Mouse (Mus musculus) heart, embryonic 14.5 days (tissue): ENCODE results near the gene Frmd8. TPM values are rescaled to one million over a fixed set of nuclear protein-coding genes. Genes with fewer than 3 reads are reported as not detected.
"Not testable (repeated sequence)": the region's sequence is repeated elsewhere in the genome, so short reads cannot be mapped to it uniquely, and the experiment has no call there.

Experiments used
- ATAC-seq: fragments of 200-750 bp; cut with Nextera tagmentation; 2 replicates; pipeline ENCODE4 v1.8.0; 2017; ENCODE audit warnings: low read depth, moderate TSS enrichment; ENCODE audit not compliant: insufficient number of reproducible peaks, insufficient read depth, low FRiP score
- H3K27ac ChIP-seq, 2 experiments: fragments of 200-500 bp in 1 of 2; fragments of 300-500 bp in 1 of 2; sonication (generic) in 1 of 2; replicated peaks in 1 of 2; 2 replicates each; pipeline ENCODE4 v1.5.1; 2012 to 2014; ENCODE audit warnings: low read depth in 2 of 2, low read length in 2 of 2, control low read depth in 1 of 2, mild to moderate bottlenecking in 1 of 2, mixed read lengths in 1 of 2; ENCODE audit not compliant: control insufficient read depth in 1 of 2, insufficient read depth in 1 of 2
- H3K27me3 ChIP-seq: fragments of 300-500 bp; sonication (generic); 2 replicates; pipeline ENCODE4 v1.6.1; 2014; ENCODE audit warnings: mild to moderate bottlenecking, low read length, control low read depth; ENCODE audit not compliant: control insufficient read depth, insufficient read depth
- H3K36me3 ChIP-seq: fragments of 300-500 bp; sonication (generic); 2 replicates; pipeline ENCODE4 v1.6.1; 2014; ENCODE audit warnings: mild to moderate bottlenecking, control low read depth, low read length, mixed read lengths; ENCODE audit not compliant: control insufficient read depth, insufficient read depth
- H3K4me1 ChIP-seq, 2 experiments: fragments of 200-500 bp in 1 of 2; fragments of 300-500 bp in 1 of 2; sonication (generic) in 1 of 2; 2 replicates each; pipeline ENCODE4 v1.6.1; 2012 to 2014; ENCODE audit warnings: low read length in 2 of 2, control low read depth in 1 of 2, mixed read lengths in 1 of 2; ENCODE audit not compliant: control insufficient read depth in 2 of 2, insufficient read depth in 2 of 2
- H3K4me2 ChIP-seq: fragments of 300-500 bp; sonication (generic); 2 replicates; pipeline ENCODE4 v1.6.1; 2014; ENCODE audit warnings: mild to moderate bottlenecking, low read length
- H3K4me3 ChIP-seq, 2 experiments: fragments of 200-500 bp in 1 of 2; fragments of 300-500 bp in 1 of 2; sonication (generic) in 1 of 2; 2 replicates each; pipeline ENCODE4 v1.5.1; 2012 to 2014; ENCODE audit warnings: low read length in 2 of 2, mild to moderate bottlenecking in 2 of 2, control low read depth in 1 of 2, low read depth in 1 of 2, moderate library complexity in 1 of 2; ENCODE audit not compliant: control insufficient read depth in 1 of 2, insufficient read depth in 1 of 2
- H3K9ac ChIP-seq: fragments of 300-500 bp; sonication (generic); 2 replicates; pipeline ENCODE4 v1.6.1; 2014; ENCODE audit warnings: mild to moderate bottlenecking, low read length
- H3K9me3 ChIP-seq: fragments of 300-500 bp; sonication (generic); 2 replicates; pipeline ENCODE4 v1.6.1; 2016; ENCODE audit warnings: low read length, control low read depth; ENCODE audit not compliant: control insufficient read depth
- WGBS: fragments of 180-500 bp; shearing (Covaris S2); extraction: QIAGEN DNeasy Blood & Tissue Kit; methylation state at CpG from one replicate; pipeline ENCODE4 v1.1.7; 2014; 5-methylcytosine and 5-hydroxymethylcytosine counted together
- polyA plus RNA-seq: library from polyadenylated mRNA; unstranded; fragments of >200 nt; fragmentation: Nextera tagmentation; extraction: Ambion mirVana; gene quantifications from 2 replicates; pipeline ENCODE4 v1.2.1, GENCODE M21; 2014

The Frmd8 gene
- polyA plus RNA-seq, 1 experiment from 2014 or later = 18.5 TPM

DNA sequence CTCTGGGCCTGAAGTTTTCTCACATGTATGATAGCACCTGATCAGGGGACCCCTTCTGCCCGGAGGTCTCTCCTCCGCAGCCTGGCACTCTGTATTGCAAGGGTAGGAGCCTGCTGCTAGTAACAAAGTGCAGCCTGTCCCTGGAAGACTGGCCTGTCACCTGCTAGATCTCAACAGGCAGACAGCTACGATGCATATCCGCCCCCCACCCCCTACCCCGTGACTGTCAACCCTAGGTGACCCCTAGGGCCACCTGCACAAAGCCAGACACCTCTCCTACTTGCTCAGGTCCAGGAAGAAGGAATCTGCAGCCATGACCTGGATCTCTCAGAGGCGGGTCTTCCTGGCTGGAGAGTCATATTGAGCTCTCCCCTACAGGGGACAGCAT, 56.5 kb downstream of the Frmd8 start:
- H3K9ac ChIP-seq = 0 out of 2 replicates have a peak overlapping the region, but pooled peaks have one; percentile 71
- no peaks in the 10 kb centered on the region for H3K27me3 ChIP-seq
- H3K4me2 ChIP-seq = no peak overlapping the region; the same call in 1 of the 2 replicates
- no peaks in the 10 kb centered on the region for H3K36me3 ChIP-seq
- H3K4me1 ChIP-seq = peaks cover 25 to 47% of the 10 kb centered on the region in 2 experiments
- H3K4me3 ChIP-seq = no peak overlapping the region
- H3K27ac ChIP-seq = peak overlapping the region in 1 of 2 experiments; percentile 82; a peak in 2 of 4 replicates
- no peaks in the 10 kb centered on the region for H3K9me3 ChIP-seq
- whole genome bisulfite sequencing = 63% methylated on average over 6 of the region's 6 CpGs
- no peak for ATAC-seq

DNA sequence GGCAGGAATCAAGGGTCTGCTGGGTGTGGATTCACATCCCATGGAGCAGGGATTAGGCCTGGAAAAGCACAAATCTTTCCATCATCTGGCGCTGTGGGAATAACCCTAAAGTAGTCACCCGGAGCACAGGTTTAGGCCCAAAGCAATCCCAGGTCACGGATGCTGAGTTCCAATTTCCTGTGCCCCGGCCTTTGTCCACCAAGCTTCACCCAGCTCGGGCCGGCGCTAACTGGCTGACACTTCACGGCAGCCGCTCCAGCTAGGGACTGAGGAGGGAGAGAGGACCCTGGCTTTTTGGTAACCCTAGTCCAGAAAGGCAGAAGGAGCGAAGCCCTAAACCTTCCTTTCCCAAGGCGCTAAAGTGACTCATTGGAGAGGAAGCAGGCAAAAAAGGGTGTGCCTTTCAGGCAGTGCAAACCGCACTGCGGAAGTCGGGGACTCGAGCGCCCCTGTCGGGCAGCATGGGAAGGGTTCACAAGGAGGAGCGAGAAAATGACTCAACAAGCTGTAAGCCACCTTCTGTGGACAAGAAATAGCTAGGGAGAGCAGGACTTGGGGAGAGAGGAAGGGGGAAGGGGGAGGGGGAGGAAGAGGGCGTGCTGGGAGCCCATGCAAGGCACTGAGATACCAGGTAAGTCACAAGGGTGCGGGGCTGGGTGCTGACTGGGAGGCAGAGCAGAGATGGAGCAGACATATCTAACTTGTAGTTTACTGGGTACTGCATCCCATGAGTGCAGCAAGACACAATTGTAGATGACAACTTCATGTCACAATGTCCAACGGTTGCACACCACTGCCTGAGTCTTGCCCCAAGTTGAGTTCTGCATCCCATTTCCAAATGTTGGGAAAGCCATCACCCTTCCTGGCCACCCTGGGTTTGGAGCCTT, 57.1 kb downstream of the Frmd8 start:
- H3K36me3 ChIP-seq = no peaks in the 10 kb centered on the region
- H3K4me2 ChIP-seq = peak overlapping the region; percentile 58
- ATAC-seq = peak; percentile 42; the same call in 1 of the 2 replicates
- H3K9me3 ChIP-seq = no peaks in the 10 kb centered on the region
- H3K4me3 ChIP-seq = peak overlapping the region; percentile 7 to 23; a peak in 3 of 4 replicates
- peak overlapping the region; percentile 71 for H3K9ac ChIP-seq
- H3K27ac ChIP-seq = peak overlapping the region; percentile 80 to 82
- no peaks in the 10 kb centered on the region for H3K27me3 ChIP-seq
- WGBS = 20% methylated on average over 21 of the region's 21 CpGs
- peaks cover 19 to 46% of the 10 kb centered on the region in 2 experiments for H3K4me1 ChIP-seq

DNA sequence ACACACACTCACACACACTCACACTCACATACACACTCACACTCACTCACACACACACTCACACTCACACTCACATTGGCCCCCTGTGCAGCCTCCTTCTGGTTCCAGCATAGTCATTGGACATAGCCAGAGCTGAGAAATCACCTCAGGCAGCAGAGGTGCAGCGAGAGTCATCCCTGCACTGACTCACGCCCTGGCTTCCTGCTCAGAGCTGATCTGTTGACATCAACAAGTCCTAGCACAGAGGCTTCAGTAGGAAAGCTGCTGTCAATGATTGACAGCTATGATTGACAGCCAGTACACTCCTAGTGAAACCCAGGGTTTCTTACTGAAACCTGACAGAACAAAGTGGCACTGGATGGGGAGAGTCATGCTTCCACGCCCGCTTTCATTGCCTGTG, 59.1 kb downstream of the Frmd8 start:
- Histone ChIP-seq H3K36me3 (no peaks in the 10 kb centered on the region), H3K4me3 (no peak overlapping the region), H3K4me1 (peaks cover 25 to 49% of the 10 kb centered on the region in 2 experiments), H3K4me2 (no peak overlapping the region), H3K9ac (no peak overlapping the region), H3K27me3 (no peaks in the 10 kb centered on the region), H3K9me3 (no peaks in the 10 kb centered on the region), H3K27ac (no peak overlapping the region)
- 68% methylated on average over 4 of the region's 4 CpGs for WGBS
- ATAC-seq = no peak

DNA sequence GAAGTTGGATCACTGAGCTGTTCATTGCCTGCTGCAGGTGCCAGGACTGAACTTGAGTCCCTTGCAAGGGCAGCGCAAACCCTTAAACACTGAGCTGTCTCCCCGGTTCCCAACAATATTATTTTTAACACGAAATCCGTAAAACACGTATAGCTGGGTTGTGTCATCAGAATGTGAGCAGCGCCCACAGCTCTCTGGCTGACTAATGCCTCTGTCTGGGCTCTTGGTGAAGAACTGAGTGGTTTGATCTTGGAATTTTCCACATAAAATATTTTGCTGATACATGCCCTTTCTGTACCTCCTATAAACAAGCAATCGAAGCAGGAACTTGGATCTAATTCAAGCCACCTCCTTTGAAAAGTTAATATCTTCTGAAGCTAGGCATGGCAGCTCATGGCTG, 60.1 kb downstream of the Frmd8 start:
- no peak overlapping the region for H3K4me2 ChIP-seq
- no peaks in the 10 kb centered on the region for H3K27me3 ChIP-seq
- H3K36me3 ChIP-seq = no peaks in the 10 kb centered on the region
- 83% methylated on average over 7 of the region's 7 CpGs for WGBS
- H3K27ac ChIP-seq = no peak overlapping the region
- no peak overlapping the region for H3K4me3 ChIP-seq
- peaks cover 35 to 58% of the 10 kb centered on the region in 2 experiments for H3K4me1 ChIP-seq
- ATAC-seq = no peak
- no peak overlapping the region for H3K9ac ChIP-seq
- no peaks in the 10 kb centered on the region for H3K9me3 ChIP-seq

DNA sequence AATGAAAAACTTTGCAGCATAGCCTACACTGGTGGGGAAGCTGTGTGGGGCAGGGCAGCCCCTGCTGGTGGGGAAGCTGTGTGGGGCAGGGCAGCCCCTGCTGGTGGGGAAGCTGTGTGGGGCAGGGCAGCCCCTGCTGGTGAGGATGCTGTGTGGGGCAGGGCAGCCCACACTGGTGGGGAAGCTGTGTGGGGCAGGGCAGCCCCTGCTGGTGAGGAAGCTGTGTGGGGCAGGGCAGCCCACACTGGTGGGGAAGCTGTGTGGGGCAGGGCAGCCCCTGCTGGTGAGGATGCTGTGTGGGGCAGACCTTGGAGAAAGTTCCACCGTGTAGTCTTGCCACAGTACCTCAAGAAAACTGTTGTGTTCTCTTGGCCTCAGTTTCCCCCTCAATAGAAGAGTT, 61.0 kb downstream of the Frmd8 start:
- H3K27ac ChIP-seq, H3K9ac ChIP-seq: not testable (repeated sequence)

DNA sequence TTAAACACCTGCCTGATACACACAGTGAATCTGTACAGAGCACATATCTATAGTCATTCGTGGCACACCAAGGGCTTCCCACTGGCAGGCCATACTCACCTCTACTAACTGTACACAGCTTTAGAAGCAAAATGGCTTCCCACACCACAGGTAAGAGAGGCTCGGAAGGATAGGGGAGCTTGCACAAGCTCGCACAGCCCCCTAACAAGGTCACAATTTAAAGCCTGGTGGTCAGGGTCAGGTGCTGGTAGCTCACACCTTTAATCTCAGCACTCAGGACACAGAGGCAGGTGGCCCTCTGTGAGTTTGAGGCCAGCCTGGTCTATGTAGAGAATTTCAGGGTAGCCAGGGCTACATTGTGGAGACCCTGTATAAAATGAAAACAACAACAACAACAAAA, 61.5 kb downstream of the Frmd8 start:
- Histone ChIP-seq H3K27ac (0 out of 4 replicates have a peak overlapping the region, but pooled peaks of 1 of the 2 experiments have one; percentile 98), H3K36me3 (no peaks in the 10 kb centered on the region)
- 92% methylated on average over 3 of the region's 3 CpGs for WGBS

More for the DNA sequence above, 61.0 kb downstream of the Frmd8 start:
- 41% methylated on average over 1 of the region's 1 CpGs for WGBS
- H3K27me3 ChIP-seq, H3K9me3 ChIP-seq, H3K4me2 ChIP-seq, H3K4me3 ChIP-seq, H3K36me3 ChIP-seq, ATAC-seq: not testable (repeated sequence)
- peaks cover 39 to 61% of the 10 kb centered on the region in 2 experiments for H3K4me1 ChIP-seq

DNA sequence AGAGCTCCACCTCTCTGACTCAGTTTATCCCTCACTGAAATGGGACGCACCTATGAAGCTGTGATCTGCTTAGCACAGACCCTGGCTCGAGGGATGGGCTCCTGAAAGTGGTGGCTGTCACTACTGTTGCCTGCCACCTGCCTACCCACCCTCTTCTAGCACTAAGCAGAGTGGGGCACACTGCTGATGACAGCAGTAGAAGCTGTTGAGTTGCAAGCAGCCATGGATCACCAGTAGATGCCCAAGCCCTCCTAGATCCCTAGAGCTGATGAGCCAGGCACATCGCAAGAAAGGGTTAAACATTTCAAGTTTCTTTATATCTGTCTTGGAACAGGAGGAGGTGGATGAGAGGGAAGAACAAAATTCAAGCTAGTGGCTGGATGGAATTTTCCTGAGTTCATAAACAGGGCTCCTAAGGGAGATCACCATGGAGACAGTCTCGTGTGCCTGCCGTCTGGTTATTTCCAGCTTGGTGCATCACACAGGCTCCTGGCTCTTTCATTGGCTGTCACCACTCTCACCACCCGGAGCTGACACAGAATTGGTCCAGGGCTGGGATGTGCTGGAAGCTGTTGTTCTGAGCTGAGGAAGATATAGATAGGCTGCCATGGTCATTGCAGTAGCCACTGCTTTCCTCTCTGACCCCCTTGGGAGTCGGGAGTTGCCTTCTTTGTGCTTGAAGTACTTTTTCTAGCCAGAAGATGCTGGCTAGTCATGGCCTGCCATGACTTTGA, 63.1 kb downstream of the Frmd8 start:
- peaks cover 43 to 62% of the 10 kb centered on the region in 2 experiments for H3K4me1 ChIP-seq
- H3K27me3 ChIP-seq = no peaks in the 10 kb centered on the region
- H3K9me3 ChIP-seq = no peaks in the 10 kb centered on the region
- 15% methylated on average over 7 of the region's 7 CpGs for WGBS
- peak; percentile 84 for ATAC-seq
- no peaks in the 10 kb centered on the region for H3K36me3 ChIP-seq
- H3K4me3 ChIP-seq = peak overlapping the region in 1 of 2 experiments; percentile 2; a peak in 1 of 4 replicates
- peak overlapping the region; percentile 94 to 98 for H3K27ac ChIP-seq
- H3K9ac ChIP-seq = peak overlapping the region; percentile 61
- peak overlapping the region; percentile 59 for H3K4me2 ChIP-seq

More for the DNA sequence above, 61.5 kb downstream of the Frmd8 start:
- H3K4me1 ChIP-seq = peaks cover 43 to 61% of the 10 kb centered on the region in 2 experiments
- no peaks in the 10 kb centered on the region for H3K9me3 ChIP-seq
- no peak overlapping the region for H3K4me3 ChIP-seq
- no peak for ATAC-seq
- H3K9ac ChIP-seq = no peak overlapping the region
- H3K27me3 ChIP-seq = no peaks in the 10 kb centered on the region
- H3K4me2 ChIP-seq = no peak overlapping the region
